8 mouse cellular contexts compared by ENCODE assay signal in the genomic region with DNA sequence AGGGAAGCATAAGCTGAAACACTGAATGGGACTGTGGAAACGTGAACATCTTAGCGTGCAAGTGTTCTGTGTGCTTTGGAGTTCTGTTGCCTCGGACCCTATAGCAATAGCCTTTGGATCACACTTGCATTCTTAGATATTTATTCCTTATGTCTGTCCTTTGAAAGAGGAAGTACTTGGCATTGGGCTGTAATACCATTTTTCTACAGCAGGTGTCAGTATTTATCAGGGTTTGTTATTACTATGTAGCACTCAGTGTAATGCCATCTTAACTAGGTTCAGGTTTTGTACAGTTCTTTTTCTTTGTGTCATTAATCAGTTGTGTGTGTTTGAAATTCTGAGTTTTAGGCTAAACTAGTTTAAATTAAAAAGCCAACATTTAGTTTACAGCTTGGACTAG. TPM values are rescaled to one million over a fixed set of nuclear protein-coding genes. Genes with fewer than 3 reads are reported as not detected.
DNase-seq lines count a peak whose midpoint lies in the region; ATAC-seq and TF ChIP-seq lines count a peak whose summit lies in the region.

No protein-coding gene starts in this region.

- H3K36me3 ChIP-seq in heart, adult 2 months (ENCODE audit: control insufficient read depth, insufficient read depth, low read length) = no peaks in the 10 kb centered on the region
- H3K36me3 ChIP-seq in lung, embryonic 16.5 days (ENCODE audit: control insufficient read depth, insufficient read depth, low read length) = no peaks in the 10 kb centered on the region

- no peaks in the 10 kb centered on the region for H3K79me2 ChIP-seq in heart, adult 2 months (replicated peaks; ENCODE audit: control insufficient read depth, insufficient read depth, low read length)

- no peak for DNase-seq in heart, adult 2 months
- no peak for DNase-seq in heart, adult 11 months
- no peak for DNase-seq in lung, postnatal 4 days
- peak; percentile 83 for DNase-seq in brain, embryonic 14.5 days (ENCODE audit: low read depth)
- peak; percentile 74 for DNase-seq in lung, postnatal 25 days (ENCODE audit: low spot score)
- no peak for DNase-seq in adrenal gland, adult 8-10 months
- DNase-seq in frontal cortex, postnatal 10 days (ENCODE audit: low spot score in 2 of 2) = no peak

- H3K9ac ChIP-seq in heart, adult 2 months (ENCODE audit: low read depth, low read length) = no peak overlapping the region
- H3K9ac ChIP-seq in lung, embryonic 16.5 days (ENCODE audit: low read length) = no peak overlapping the region

- 29% methylated on average over 3 of the region's 3 CpGs for WGBS in heart, adult 2 months
- 41% methylated on average over 3 of the region's 3 CpGs for WGBS in lung, embryonic 16.5 days

- no peak for TF ChIP-seq EP300 in heart, adult 2 months (IDR thresholded peaks at IDR 0.05; ENCODE audit: insufficient read depth, low read depth, low read length)

- H3K4me3 ChIP-seq in heart, adult 2 months = no peak overlapping the region
- no peak overlapping the region for H3K4me3 ChIP-seq in lung, embryonic 16.5 days (ENCODE audit: low read length)

- no peak overlapping the region for H3K4me2 ChIP-seq in lung, embryonic 16.5 days (ENCODE audit: low read depth, low read length)

- no peaks in the 10 kb centered on the region for H3K4me1 ChIP-seq in heart, adult 2 months (ENCODE audit: control insufficient read depth, insufficient read depth, low read length)
- no peaks in the 10 kb centered on the region for H3K4me1 ChIP-seq in lung, embryonic 16.5 days (replicated peaks; ENCODE audit: control insufficient read depth, insufficient read depth, low read length)

- no peak for TF ChIP-seq POLR2A in heart, adult 2 months (IDR thresholded peaks at IDR 0.05; ENCODE audit: insufficient read depth, low read depth, low read length)
- TF ChIP-seq POLR2A in brain, embryonic 14.5 days (IDR thresholded peaks at IDR 0.05; ENCODE audit: borderline replicate concordance, extremely low read depth, insufficient read depth, insufficient read length, poor library complexity, severe bottlenecking) = no peak

- TF ChIP-seq CTCF in heart, adult 2 months (IDR thresholded peaks at IDR 0.05) = peak; percentile 94; the same call in 1 of the 2 replicates
- TF ChIP-seq CTCF in brain, embryonic 14.5 days (IDR thresholded peaks at IDR 0.05; ENCODE audit: borderline replicate concordance, extremely low read depth, insufficient read depth, insufficient read length) = no peak

- peak; percentile 47; the same call in 1 of the 2 replicates for ATAC-seq in lung, embryonic 16.5 days (ENCODE audit: low read depth)

- H3K9me3 ChIP-seq in lung, embryonic 16.5 days (ENCODE audit: control insufficient read depth, low read length) = no peaks in the 10 kb centered on the region

- no peaks in the 10 kb centered on the region for H3K27me3 ChIP-seq in heart, adult 2 months (ENCODE audit: control insufficient read depth, insufficient read depth, low read length)
- no peaks in the 10 kb centered on the region for H3K27me3 ChIP-seq in lung, embryonic 16.5 days (ENCODE audit: control insufficient read depth, insufficient read depth, low read depth, low read length)

- intact Hi-C loops in heart, adult 2 months (cut with DNase I) = loop anchor here (5.0 kb wide), 1 partner anchor 251 kb away; no protein-coding TSS in a partner anchor

- no peak overlapping the region for H3K27ac ChIP-seq in heart, adult 2 months
- H3K27ac ChIP-seq in lung, embryonic 16.5 days (ENCODE audit: low read length) = no peak overlapping the region

RNA-seq across cellular contexts. Expression of a gene that starts 18.1 kb away (rescaled TPM):
- total RNA-seq in heart, adult 2 months (2021) = 10 to 100 TPM; 47.4 to 65.8 TPM
- 16.1 and 41.6 TPM in 2 replicates for polyA plus RNA-seq in heart, adult 2 months (2012; rRNA removed)
- 166 and 171 TPM in 2 replicates for polyA plus RNA-seq in lung, embryonic 16.5 days (2015; fragmentation: Nextera tagmentation; extraction: Ambion mirVana)
- polyA plus RNA-seq in brain, embryonic 14.5 days (2012; rRNA removed) = 39.6 and 40.6 TPM in 2 replicates
- 100 to 1,000 TPM; 115 to 133 (median 123) TPM for total RNA-seq in adrenal gland, adult 8-10 months (2022)

Comparison
In these comparisons a context has a peak if more than half of its experiments do, and no peak if none do; other contexts are left out.
1. DNase-seq: peak in brain, embryonic 14.5 days (single experiment) and lung, postnatal 25 days (single experiment); none in heart, adult 2 months (0 of 2), heart, adult 11 months (single experiment), lung, postnatal 4 days (0 of 2), adrenal gland, adult 8-10 months (single experiment) and frontal cortex, postnatal 10 days (0 of 2).